Mouse (Mus musculus) adrenal gland, adult 10 weeks (tissue): ENCODE measurements around the gene Il2rg. TPM values are rescaled to one million over a fixed set of nuclear protein-coding genes. Genes with fewer than 3 reads are reported as not detected.

Source experiments
- polyA plus RNA-seq: library from polyadenylated mRNA; stranded (reverse); fragments of 350-450 nt; fragmentation: Illumina TruSeq; extraction: RNeasy Lipid Tissue Mini Kit (QIAGEN cat#74804); gene quantifications from one replicate; pipeline ENCODE4 v1.2.3, GENCODE M21; 2014; ENCODE audit warnings: low read depth, low replicate concordance

Gene Il2rg
- 15.6 TPM for polyA plus RNA-seq

DNA sequence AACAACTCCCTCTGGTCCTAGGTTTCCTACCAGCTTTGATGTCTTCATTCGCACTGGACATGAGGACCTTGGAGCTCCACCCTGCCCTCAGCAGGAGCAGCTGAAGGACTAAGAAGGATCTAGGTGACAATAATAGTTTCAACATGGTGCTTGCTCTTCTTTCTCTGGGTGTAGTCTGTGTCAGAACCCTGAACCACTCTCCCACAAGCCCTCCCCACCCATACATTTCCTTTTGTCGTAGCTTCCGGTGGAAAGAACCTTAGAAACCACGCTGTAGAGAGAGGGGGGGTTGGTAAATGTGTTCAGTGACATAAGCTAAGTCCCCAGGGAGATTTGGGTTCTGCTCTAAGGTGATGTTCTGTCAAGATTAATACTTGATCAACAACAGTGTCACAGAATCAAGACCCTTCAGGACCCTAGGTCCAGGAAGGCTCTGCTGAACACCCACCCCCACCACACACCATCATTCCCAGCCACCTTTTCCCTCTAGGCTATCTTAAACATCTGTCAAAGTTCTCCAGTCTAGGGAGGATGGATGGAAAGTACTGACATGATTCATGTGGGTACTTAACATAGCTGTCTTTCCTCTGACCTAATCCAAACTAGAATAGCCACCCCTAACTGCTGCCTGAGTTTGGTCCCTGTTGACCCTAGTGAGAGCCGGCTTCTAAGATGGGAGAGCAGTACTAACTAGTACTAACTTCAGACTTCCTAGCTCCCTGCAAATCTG, at the start of gene Il2rg:
TSS of gene Il2rg (minus strand) at position 231 of the 730 bp plus-strand sequence.

DNA sequence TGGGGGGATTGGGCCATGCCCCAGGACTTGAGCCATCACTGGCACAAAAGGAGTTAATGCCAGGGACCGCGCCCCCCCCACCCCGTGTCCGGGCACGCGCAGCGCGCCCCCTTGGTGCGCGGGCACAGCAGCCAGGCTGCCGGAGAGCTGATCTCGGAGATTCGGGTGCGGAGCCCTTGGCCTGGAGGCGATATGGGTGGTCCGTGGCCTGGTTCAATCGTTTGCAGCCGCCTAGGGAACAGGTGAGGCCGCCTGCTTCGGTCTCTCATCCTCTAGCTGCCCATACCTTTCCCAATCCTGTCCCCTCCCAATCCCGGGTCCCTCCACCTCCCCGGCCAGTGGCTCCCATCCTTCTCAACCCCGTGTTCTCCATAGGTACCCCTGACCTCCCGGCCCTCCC, 31.0 kb upstream of the Il2rg start, which contains the start of gene Nlgn3:
TSS of gene Nlgn3 (plus strand) at position 114 of the 400 bp plus-strand sequence.

DNA sequence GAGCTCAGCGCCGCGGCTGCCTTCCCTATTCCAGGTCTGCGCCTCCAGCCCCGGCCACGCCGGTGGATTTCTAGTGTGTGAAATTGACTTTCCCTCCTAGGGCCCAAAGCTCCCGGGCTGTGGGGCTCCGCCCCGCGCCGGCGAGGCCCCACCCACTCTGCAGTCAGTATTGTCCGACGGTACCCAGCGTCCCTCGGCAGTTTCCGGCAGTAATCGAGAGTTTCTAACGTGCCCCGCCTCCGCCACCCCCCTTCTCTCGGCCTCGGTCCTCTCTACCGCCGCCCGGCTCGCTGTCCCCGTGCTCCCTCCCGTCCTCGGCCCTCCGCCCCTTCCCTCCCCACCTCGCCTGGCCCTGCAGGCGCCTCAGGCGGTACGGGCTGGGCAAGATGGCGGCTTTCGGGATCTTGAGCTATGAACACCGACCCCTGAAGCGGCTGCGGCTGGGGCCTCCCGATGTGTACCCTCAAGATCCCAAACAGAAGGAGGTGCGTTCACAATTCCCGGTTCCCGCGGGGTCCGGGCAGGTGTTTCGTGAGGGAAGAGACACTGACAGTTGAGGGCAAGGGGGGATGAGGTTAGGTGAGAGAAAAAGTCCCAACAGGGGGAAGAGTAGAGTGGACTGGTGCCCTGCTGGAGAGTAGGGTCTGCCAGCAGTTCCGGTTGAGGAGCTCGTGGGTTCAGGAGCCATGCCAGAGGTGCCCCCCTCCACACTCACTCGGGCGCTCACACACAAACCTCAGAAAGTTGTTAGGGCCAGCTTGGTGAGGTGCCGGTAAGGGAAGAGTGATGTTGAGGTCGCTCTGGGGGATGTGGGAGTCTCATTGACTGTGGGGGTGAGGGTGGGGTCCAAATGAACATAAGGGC, 6.1 kb upstream of the Il2rg start, which contains the start of gene Med12:
TSS of gene Med12 (plus strand) at position 156 of the 864 bp plus-strand sequence.

DNA sequence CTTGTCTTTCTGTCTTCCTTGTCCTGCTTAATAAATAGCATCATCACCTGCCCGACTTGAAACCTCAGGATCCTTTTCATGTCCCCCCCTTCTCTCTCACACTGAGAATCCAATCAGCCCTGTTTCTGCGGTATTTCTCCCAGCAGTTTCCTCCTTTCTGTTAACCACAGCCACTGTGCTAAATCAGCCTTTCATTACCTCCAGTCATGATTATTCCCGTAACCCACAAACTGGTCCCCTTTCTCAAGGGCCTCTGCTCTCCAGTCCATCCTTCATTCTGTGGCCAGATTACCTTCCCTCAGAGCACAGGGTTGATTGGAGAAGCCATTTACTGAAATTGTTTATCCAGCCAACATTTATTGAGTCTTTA, 685 bp upstream of the Il2rg start, which contains the start of gene Gm20489:
TSS of gene Gm20489 (minus strand) at position 269 of the 370 bp plus-strand sequence.

DNA sequence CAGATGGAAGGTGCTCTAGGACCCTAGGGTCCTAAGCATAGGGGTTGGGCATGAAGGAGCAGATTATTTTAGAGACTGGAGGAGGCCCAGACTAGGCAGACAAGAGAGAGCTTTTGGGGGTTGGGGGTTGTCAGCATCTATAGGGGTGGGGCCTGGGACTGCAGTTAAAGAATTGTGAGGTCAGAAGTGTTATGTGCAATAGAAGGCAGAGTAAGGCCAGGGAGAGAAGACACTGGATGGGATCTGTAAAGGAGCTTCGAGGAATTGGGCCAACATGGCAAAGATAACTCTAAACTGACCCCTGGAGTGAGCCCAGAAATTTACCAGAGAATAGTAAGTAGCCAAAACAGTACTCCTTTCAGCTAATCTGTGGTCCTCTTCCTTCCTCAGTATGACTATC, 4.2 kb downstream of the Il2rg start, which contains the start of gene Gm614:
TSS of gene Gm614 (minus strand) at position 101 of the 400 bp plus-strand sequence.

DNA sequence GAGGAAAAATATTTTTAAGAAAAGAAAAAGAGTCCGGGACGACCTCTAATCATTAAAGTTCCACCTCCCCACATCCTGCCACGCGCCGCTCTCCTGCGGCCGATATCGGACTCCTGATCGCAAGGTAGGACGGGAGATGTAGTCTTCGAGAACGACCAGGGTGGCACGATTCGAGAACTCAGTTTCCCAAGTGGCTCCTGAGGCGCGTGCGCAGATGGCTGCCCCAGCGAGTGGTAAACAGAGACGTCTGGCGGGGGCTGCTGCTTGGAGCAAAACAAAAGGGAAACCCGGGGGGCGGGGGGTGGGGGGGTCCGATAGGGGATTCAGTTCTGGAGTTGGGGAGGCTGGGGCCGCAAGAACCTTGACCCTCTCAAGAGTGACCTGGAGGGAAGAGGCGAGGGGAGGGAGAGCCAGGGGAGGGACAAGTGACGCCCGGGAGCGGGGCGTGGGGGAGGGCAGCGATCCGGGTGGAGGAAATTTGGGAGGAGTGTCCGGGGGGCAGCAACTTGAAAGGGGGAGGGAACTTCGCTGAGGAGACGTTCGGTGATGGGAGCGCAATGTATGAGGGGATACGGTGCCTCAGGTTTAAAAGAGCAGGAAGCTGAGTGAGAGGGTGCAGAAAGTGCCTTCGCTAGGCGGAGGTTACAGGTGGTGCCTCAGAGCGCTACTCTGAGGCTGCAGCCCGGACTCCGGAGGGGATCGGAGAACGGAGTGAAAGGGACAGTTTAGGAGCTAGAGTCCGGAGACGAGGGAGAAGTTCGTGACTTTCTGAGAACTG, 13.9 kb downstream of the Il2rg start, which contains the start of gene Foxo4:
TSS of gene Foxo4 (plus strand) at position 577 of the 778 bp plus-strand sequence.

DNA sequence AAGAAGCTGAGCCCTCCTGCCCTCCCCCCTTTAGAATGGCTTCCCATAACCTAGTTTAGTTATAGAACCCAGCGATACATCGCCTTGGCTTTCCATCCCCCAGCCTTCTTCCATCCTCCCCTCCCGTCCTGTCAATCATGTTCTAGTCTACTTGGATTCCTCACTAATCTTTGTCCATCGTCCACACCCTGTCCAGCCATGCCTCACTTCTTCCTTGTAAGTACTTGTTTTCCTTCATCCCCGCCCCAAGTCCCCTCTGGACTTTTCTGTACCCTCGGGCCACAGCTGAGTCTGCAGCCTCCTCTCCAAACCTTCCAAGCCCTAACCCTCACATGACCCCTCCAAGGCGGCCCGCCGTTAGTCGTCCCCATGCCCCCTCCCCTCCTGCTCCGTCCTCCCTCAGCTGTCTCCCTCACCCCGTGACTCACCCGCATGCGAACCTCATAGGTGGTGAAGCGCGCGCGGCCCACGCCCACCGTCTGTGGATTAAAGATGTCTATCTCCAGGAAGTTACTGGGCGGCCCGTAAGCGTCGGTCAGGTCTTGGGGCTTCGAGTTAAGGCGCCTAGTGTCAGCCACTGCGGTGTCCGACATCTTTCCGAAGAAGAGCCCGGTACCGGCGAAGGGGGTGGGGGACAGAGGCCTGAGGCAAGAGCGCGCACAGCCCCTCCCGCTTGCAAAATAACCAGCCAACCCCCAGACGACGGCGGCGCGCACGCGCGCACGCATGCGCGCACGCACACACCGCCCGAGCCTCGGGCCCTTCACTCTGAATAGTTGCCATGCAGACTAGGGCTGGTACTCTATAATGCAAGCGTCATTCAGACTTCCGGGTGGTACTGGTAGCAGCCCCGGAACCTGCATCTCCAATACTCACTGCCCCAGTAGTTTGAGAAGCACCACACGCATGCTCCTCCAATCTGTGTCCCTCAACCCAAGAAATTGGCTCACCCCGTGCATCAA, 45.9 kb downstream of the Il2rg start, which contains the start of gene Snx12:
TSS of gene Snx12 (minus strand) at position 730 of the 962 bp plus-strand sequence.

Other genes starting within 250 kb of the Il2rg start
- not detected for gene Tex11, start 208.6 kb downstream of the Il2rg start, polyA plus RNA-seq
- 0.52 TPM for gene Slc7a3, start 182.2 kb downstream of the Il2rg start, polyA plus RNA-seq
- gene Snx12, start 45.7 kb downstream of the Il2rg start, polyA plus RNA-seq, result 56.7 TPM
- 13.6 TPM for gene Foxo4, start 13.7 kb downstream of the Il2rg start, polyA plus RNA-seq
- not detected for gene Gm614, start 4.3 kb downstream of the Il2rg start, polyA plus RNA-seq
- gene Gm20489, start 768 bp upstream of the Il2rg start, polyA plus RNA-seq, result not detected
- gene Med12, start 5.8 kb upstream of the Il2rg start, polyA plus RNA-seq, result 4.1 TPM
- gene Nlgn3, start 30.9 kb upstream of the Il2rg start, polyA plus RNA-seq, result 3.4 TPM
- gene Gjb1, start 108.1 kb upstream of the Il2rg start, polyA plus RNA-seq, result not detected
- 93.1 TPM for gene Zmym3, start 152.6 kb upstream of the Il2rg start, polyA plus RNA-seq
- 358 TPM for gene Nono, start 161.1 kb upstream of the Il2rg start, polyA plus RNA-seq
- 0.47 TPM for gene Itgb1bp2, start 180.8 kb upstream of the Il2rg start, polyA plus RNA-seq